Comparison of ENCODE assay signal across 8 mouse cellular contexts in genomic region chr7:6362268-6363046, GRCm38 (mm10). TPM values are rescaled to one million over a fixed set of nuclear protein-coding genes. Genes with fewer than 3 reads are reported as not detected.
DNase-seq lines count a peak whose midpoint lies in the region; ATAC-seq and TF ChIP-seq lines count a peak whose summit lies in the region.

No protein-coding gene starts in this region.

- no peaks in the 10 kb centered on the region for H3K27me3 ChIP-seq in forebrain, embryonic 15.5 days

- intact Hi-C loops in heart, postnatal 25 days (cut with DNase I): loop anchor here (10.0 kb wide), 3 partner anchors 208 to 922 kb away; partner anchors contain the start of gene Zfp787

- H3K27ac ChIP-seq in ES-E14 (ENCODE audit: insufficient read depth, low read depth, low read length, poor library complexity, severe bottlenecking): peak overlapping the region; percentile 68; the same call in 1 of the 2 replicates
- peak overlapping the region; percentile 96 for H3K27ac ChIP-seq in forebrain, embryonic 15.5 days (replicated peaks)

- TF ChIP-seq CTCF in lung, adult 2 months (IDR thresholded peaks at IDR 0.05; ENCODE audit: insufficient read depth, low read length): no peak

- TF ChIP-seq POLR2A in lung, adult 2 months (IDR thresholded peaks at IDR 0.05; ENCODE audit: borderline replicate concordance, extremely low read depth, low read depth, low read length): no peak

- WGBS in forebrain, embryonic 15.5 days: under 1% methylated on average over 38 of the region's 38 CpGs
- WGBS in lung, adult 2 months: under 1% methylated on average over 38 of the region's 38 CpGs

- H3K4me3 ChIP-seq in ES-E14 (ENCODE audit: insufficient read depth in 1 of 2, low read depth in 1 of 2, low read length in 2 of 2, poor library complexity in 1 of 2, severe bottlenecking in 1 of 2): peak overlapping the region; percentile 83 to 100
- H3K4me3 ChIP-seq in forebrain, embryonic 15.5 days: peak overlapping the region; percentile 54
- H3K4me3 ChIP-seq in lung, adult 2 months (replicated peaks; ENCODE audit: extremely low read depth, low read depth, low read length): peak overlapping the region; percentile 78

- DNase-seq in ES-E14 (ENCODE audit: low read depth, low spot score): peak; percentile 99
- DNase-seq in cerebellum, adult 11-12 months: peak; percentile 99
- DNase-seq in heart, postnatal 25 days (ENCODE audit: low spot score): peak; percentile 94
- DNase-seq in layer of hippocampus, adult 18-20 months (ENCODE audit: low spot score in 2 of 2): peak; percentile 99
- peak; percentile 98 for DNase-seq in lung, adult 2 months
- DNase-seq in thymus, adult 18-20 months: peak; percentile 86 to 91

- peak overlapping the region; percentile 56 for H3K4me2 ChIP-seq in forebrain, embryonic 15.5 days (replicated peaks)

- H3K9ac ChIP-seq in ES-E14 (ENCODE audit: insufficient read depth, low read depth, low read length, poor library complexity, severe bottlenecking): peak overlapping the region; percentile 58
- H3K9ac ChIP-seq in forebrain, embryonic 15.5 days (replicated peaks): peak overlapping the region; percentile 59

- H3K9me3 ChIP-seq in ES-E14 (ENCODE audit: control insufficient read depth, insufficient read depth, low read depth, low read length): no peaks in the 10 kb centered on the region
- no peaks in the 10 kb centered on the region for H3K9me3 ChIP-seq in forebrain, embryonic 15.5 days

- ATAC-seq in forebrain, embryonic 15.5 days (replicated peaks): peak; percentile 94
- peak; percentile 73 for ATAC-seq in neutrophil, adult 5-6 weeks (ENCODE audit: extremely low read depth, insufficient number of reproducible peaks, low FRiP score, poor library complexity, severe bottlenecking)

- H3K36me3 ChIP-seq in ES-E14 (ENCODE audit: control insufficient read depth, insufficient read depth, low read length, poor library complexity, severe bottlenecking): no peaks in the 10 kb centered on the region
- H3K36me3 ChIP-seq in forebrain, embryonic 15.5 days: no peaks in the 10 kb centered on the region

- in situ Hi-C loops in ES-E14 (cut with MboI; ENCODE audit: low sequenced_read_pairs in 2 of 2, unreplicated experiment in 2 of 2): no loop called here

- peaks cover 2 to 6% of the 10 kb centered on the region in 2 experiments; a peak in 2 of 4 replicates for H3K4me1 ChIP-seq in ES-E14 (ENCODE audit: control insufficient read depth in 2 of 2, insufficient read depth in 2 of 2, low read length in 2 of 2, poor library complexity in 1 of 2)
- peaks cover 10% of the 10 kb centered on the region for H3K4me1 ChIP-seq in forebrain, embryonic 15.5 days
- H3K4me1 ChIP-seq in lung, adult 2 months (ENCODE audit: control insufficient read depth, insufficient read depth, low read length): peaks cover 4% of the 10 kb centered on the region; the same call in 1 of the 2 replicates

TF ChIP-seq in ES-E14, 5 proteins besides CTCF, POLR2A, EP300 and RAD21:
- TF ChIP-seq HCFC1 (IDR thresholded peaks at IDR 0.05; ENCODE audit: borderline replicate concordance, insufficient read depth, low read length) (no peak), ZC3H11A (IDR thresholded peaks at IDR 0.05; ENCODE audit: borderline replicate concordance, low read depth, low read length) (no peak), ZNF384 (IDR thresholded peaks at IDR 0.05; ENCODE audit: low read depth, low read length) (no peak), CHD2 (IDR thresholded peaks at IDR 0.05; ENCODE audit: low read depth, low read length) (no peak), MAFK (IDR thresholded peaks at IDR 0.05; ENCODE audit: insufficient read depth, low read depth, low read length) (no peak)

RNA-seq across cellular contexts. Expression of gene Zfp78, which starts 0.6 kb away (rescaled TPM):
- total RNA-seq in ES-E14 (2012; rRNA removed): 1.2 and 1.5 TPM in 2 replicates
- polyA plus RNA-seq in forebrain, embryonic 15.5 days (2015; fragmentation: Nextera tagmentation; extraction: Ambion mirVana): 4.5 and 4.6 TPM in 2 replicates
- 1 to 10 TPM; 2.7 to 3.3 TPM for total RNA-seq in heart, postnatal 25 days (2021)
- total RNA-seq in layer of hippocampus, adult 18-20 months (2021): 1 to 10 TPM; 4.8 to 6.9 TPM
- 0.35 and 0.59 TPM in 2 replicates for polyA plus RNA-seq in lung, adult 2 months (2012; rRNA removed)
- 2.6 and 3.1 TPM in 2 replicates for total RNA-seq in neutrophil, adult 5-6 weeks (2017)

RNA-seq across cellular contexts. Expression of gene Gm3854, which starts 18.9 kb away (rescaled TPM):
- total RNA-seq in ES-E14 (2012; rRNA removed): 2.5 and 2.9 TPM in 2 replicates
- 5.7 and 6.0 TPM in 2 replicates for polyA plus RNA-seq in forebrain, embryonic 15.5 days (2015; fragmentation: Nextera tagmentation; extraction: Ambion mirVana)
- under 1 TPM; 0.48 to 0.52 TPM for total RNA-seq in heart, postnatal 25 days (2021)
- total RNA-seq in layer of hippocampus, adult 18-20 months (2021): 1 to 10 TPM; 6.2 to 6.3 TPM
- polyA plus RNA-seq in lung, adult 2 months (2012; rRNA removed): 0.07 and 0.21 TPM in 2 replicates
- 0.47 and 0.74 TPM in 2 replicates for total RNA-seq in neutrophil, adult 5-6 weeks (2017)

RNA-seq across cellular contexts. Expression of gene Zfp28, which starts 20.6 kb away (rescaled TPM):
- total RNA-seq in ES-E14 (2012; rRNA removed): 5.6 and 7.7 TPM in 2 replicates
- 21.5 and 23.3 TPM in 2 replicates for polyA plus RNA-seq in forebrain, embryonic 15.5 days (2015; fragmentation: Nextera tagmentation; extraction: Ambion mirVana)
- 1 to 10 TPM; 2.5 to 2.6 TPM for total RNA-seq in heart, postnatal 25 days (2021)
- total RNA-seq in layer of hippocampus, adult 18-20 months (2021): 1 to 10 TPM; 7.5 to 8.6 TPM
- polyA plus RNA-seq in lung, adult 2 months (2012; rRNA removed): 2.0 and 3.9 TPM in 2 replicates
- total RNA-seq in neutrophil, adult 5-6 weeks (2017): 3.1 and 6.5 TPM in 2 replicates

RNA-seq across cellular contexts. Expression of gene Zfp583, which starts 31.4 kb away (rescaled TPM):
- total RNA-seq in ES-E14 (2012; rRNA removed): 3.2 and 3.6 TPM in 2 replicates
- polyA plus RNA-seq in forebrain, embryonic 15.5 days (2015; fragmentation: Nextera tagmentation; extraction: Ambion mirVana): 12.3 and 13.8 TPM in 2 replicates
- 1 to 10 TPM in 1 of 2 experiments, under 1 TPM in 1; 0.88 to 1.9 TPM for total RNA-seq in heart, postnatal 25 days (2021)
- total RNA-seq in layer of hippocampus, adult 18-20 months (2021): 10 to 100 TPM in 1 of 2 experiments, 1 to 10 TPM in 1; 9.8 to 10.1 TPM
- 0.42 and 0.76 TPM in 2 replicates for polyA plus RNA-seq in lung, adult 2 months (2012; rRNA removed)
- total RNA-seq in neutrophil, adult 5-6 weeks (2017): 0.86 and 1.7 TPM in 2 replicates

RNA-seq across cellular contexts. Expression of gene Smim17, which starts 36.1 kb away (rescaled TPM):
- total RNA-seq in ES-E14 (2012; rRNA removed): 0.21 and 0.54 TPM in 2 replicates
- 2.6 and 3.4 TPM in 2 replicates for polyA plus RNA-seq in forebrain, embryonic 15.5 days (2015; fragmentation: Nextera tagmentation; extraction: Ambion mirVana)
- total RNA-seq in heart, postnatal 25 days (2021): not detected
- total RNA-seq in layer of hippocampus, adult 18-20 months (2021): 10 to 100 TPM; 20.3 to 21.6 TPM
- polyA plus RNA-seq in lung, adult 2 months (2012; rRNA removed): not detected in 2 replicates
- total RNA-seq in neutrophil, adult 5-6 weeks (2017): not detected in 2 replicates

Comparison
In these comparisons a context has a peak if more than half of its experiments do, and no peak if none do; other contexts are left out.
1. Peak in every context shown above with its lines: DNase-seq, ATAC-seq, H3K4me3 ChIP-seq and H3K27ac ChIP-seq.